Mouse (Mus musculus) hindbrain, postnatal 0 days (tissue): ENCODE results near the gene Zfand2a. TPM values are rescaled to one million over a fixed set of nuclear protein-coding genes. Genes with fewer than 3 reads are reported as not detected.
A peak's percentile ranks its signal among the peaks of the same experiment; 100 is the strongest.

ENCODE experiments used
- ATAC-seq: fragments of 200-750 bp; cut with Nextera tagmentation; 2 replicates; pipeline ENCODE4 v1.8.0; 2017; ENCODE audit warnings: mild to moderate bottlenecking, moderate TSS enrichment, moderate library complexity
- DNase-seq: peaks from one replicate; pipeline ENCODE4 v3.0.0-alpha.2; 2015; ENCODE audit warnings: low spot score
- H3K27ac ChIP-seq: fragments of 300-500 bp; sonication (generic); 2 replicates; pipeline ENCODE4 v1.5.1; 2014; ENCODE audit warnings: mild to moderate bottlenecking
- H3K27me3 ChIP-seq: fragments of 300-500 bp; sonication (generic); 2 replicates; pipeline ENCODE4 v1.6.1; 2014; ENCODE audit warnings: low read length, mixed read lengths; ENCODE audit not compliant: insufficient read depth
- H3K36me3 ChIP-seq: fragments of 300-500 bp; sonication (generic); 2 replicates; pipeline ENCODE4 v1.6.1; 2014; ENCODE audit warnings: low read length, mixed read lengths; ENCODE audit not compliant: insufficient read depth
- H3K4me1 ChIP-seq: fragments of 300-500 bp; sonication (generic); 2 replicates; pipeline ENCODE4 v1.6.1; 2014; ENCODE audit warnings: antibody characterized with exemption, low read length, mixed read lengths; ENCODE audit not compliant: insufficient read depth
- H3K4me2 ChIP-seq: fragments of 300-500 bp; sonication (generic); 2 replicates; pipeline ENCODE4 v1.6.1; 2014; ENCODE audit warnings: low read depth, mild to moderate bottlenecking, low read length, moderate library complexity, mixed read lengths
- H3K4me3 ChIP-seq: fragments of 300-500 bp; sonication (generic); 2 replicates; pipeline ENCODE4 v1.5.1; 2014; ENCODE audit warnings: low read length
- H3K9ac ChIP-seq: fragments of 300-500 bp; sonication (generic); replicated peaks from 2 replicates; pipeline ENCODE4 v1.6.1; 2014; ENCODE audit warnings: mild to moderate bottlenecking, low read length, moderate library complexity, mixed read lengths
- H3K9me3 ChIP-seq: fragments of 300-500 bp; sonication (generic); 2 replicates; pipeline ENCODE4 v1.6.1; 2016; ENCODE audit warnings: low read length, mixed read lengths
- CTCF ChIP-seq: IDR thresholded peaks from 2 replicates; pipeline ENCODE4 v1.5.1; 2016; ENCODE audit warnings: antibody characterized with exemption, control low read depth, low read depth
- WGBS: fragments of 180-500 bp; shearing (Covaris S2); extraction: QIAGEN DNeasy Blood & Tissue Kit; methylation state at CpG from one replicate; pipeline ENCODE4 v1.1.7; 2014; 5-methylcytosine and 5-hydroxymethylcytosine counted together
- polyA plus RNA-seq: library from polyadenylated mRNA; unstranded; fragments of >200 nt; fragmentation: Nextera tagmentation; extraction: Ambion mirVana; gene quantifications from 2 replicates; pipeline ENCODE4 v1.2.1, GENCODE M21; 2015
- total RNA-seq: library from RNA; depleted of rRNA; stranded (reverse); fragments of >200 nt; gene quantifications from 2 replicates; pipeline ENCODE4 v1.2.3, GENCODE M21; 2014

The Zfand2a gene
- total and polyA plus RNA-seq, 2 experiments from 2014 or later, result 26.2 to 61.1 TPM

DNA sequence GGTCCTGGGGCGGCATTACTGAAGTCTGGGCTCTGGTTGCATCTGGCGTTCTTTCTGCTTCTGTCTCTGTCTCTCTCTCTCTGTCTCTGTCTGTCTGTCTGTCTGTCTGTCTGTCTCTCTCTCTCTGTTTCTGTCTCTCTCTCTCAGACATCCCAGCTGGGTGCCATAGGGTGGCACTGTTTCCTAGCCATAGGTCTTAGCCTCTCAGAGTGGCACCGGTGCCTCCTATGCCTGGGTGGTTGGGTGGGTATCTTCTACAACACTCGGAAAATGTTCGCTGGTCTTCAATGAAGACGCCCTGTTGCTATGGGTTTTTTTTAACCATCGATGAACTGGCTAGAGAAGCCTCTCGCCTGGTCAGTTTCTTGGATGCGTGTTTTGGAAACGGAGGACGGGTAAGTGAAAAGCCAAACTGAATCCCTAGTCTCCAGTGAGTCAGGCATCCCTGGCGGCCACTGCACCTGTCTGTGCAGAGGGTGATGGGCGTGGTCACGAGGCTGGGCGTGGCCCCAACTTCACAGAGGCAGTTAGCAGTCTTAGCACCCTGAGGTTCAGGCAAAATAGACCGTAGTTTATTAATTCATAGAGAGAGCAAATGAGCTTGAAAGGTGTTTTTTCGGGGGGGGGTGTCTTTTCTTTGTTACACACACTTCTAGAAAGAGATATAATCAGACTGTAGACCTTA lies 26.5 kb upstream of the Zfand2a start:
- peak; percentile 35; the same call in 1 of the 2 replicates for TF ChIP-seq CTCF
- Histone ChIP-seq H3K4me1 (no peaks in the 10 kb centered on the region), H3K4me3 (no peak overlapping the region), H3K4me2 (peak overlapping the region; percentile 21; the same call in 1 of the 2 replicates), H3K9me3 (no peaks in the 10 kb centered on the region), H3K27me3 (peaks cover 3% of the 10 kb centered on the region; the same call in 1 of the 2 replicates), H3K9ac (no peak overlapping the region), H3K36me3 (no peaks in the 10 kb centered on the region), H3K27ac (no peak overlapping the region)
- DNase-seq, result peak; percentile 31
- WGBS, result 13% methylated on average over 17 of the region's 17 CpGs
- ATAC-seq, result no peak

DNA sequence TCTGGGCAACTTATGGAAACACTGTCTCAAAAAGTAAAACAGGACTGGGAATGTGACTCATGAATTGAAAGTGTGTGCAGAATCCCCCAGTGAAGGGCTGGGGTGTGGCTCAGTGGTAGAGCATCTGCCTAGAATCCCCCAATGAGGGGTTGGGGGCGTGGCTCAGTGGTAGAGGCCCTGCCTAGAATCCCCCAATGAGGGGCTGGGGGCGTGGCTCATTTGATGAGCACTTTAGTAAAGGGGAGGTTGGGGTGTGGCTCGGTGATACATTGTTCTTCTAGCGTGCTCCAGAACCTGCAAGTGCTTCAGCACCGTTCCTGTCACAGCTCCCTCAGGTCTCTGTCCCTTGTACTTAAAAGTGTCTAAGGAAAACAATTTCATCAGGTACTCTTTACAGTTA lies 21.9 kb upstream of the Zfand2a start:
- no peaks in the 10 kb centered on the region for H3K4me1 ChIP-seq
- H3K27ac ChIP-seq, result no peak overlapping the region
- WGBS, result 13% methylated on average over 5 of the region's 5 CpGs
- DNase-seq (no peak), ATAC-seq (no peak)
- H3K4me3 ChIP-seq, result no peak overlapping the region
- H3K27me3 ChIP-seq, result peaks cover 3% of the 10 kb centered on the region; the same call in 1 of the 2 replicates
- H3K36me3 ChIP-seq, result no peaks in the 10 kb centered on the region
- H3K9ac ChIP-seq, result no peak overlapping the region
- no peaks in the 10 kb centered on the region for H3K9me3 ChIP-seq
- no peak overlapping the region for H3K4me2 ChIP-seq
- TF ChIP-seq CTCF, result no peak

DNA sequence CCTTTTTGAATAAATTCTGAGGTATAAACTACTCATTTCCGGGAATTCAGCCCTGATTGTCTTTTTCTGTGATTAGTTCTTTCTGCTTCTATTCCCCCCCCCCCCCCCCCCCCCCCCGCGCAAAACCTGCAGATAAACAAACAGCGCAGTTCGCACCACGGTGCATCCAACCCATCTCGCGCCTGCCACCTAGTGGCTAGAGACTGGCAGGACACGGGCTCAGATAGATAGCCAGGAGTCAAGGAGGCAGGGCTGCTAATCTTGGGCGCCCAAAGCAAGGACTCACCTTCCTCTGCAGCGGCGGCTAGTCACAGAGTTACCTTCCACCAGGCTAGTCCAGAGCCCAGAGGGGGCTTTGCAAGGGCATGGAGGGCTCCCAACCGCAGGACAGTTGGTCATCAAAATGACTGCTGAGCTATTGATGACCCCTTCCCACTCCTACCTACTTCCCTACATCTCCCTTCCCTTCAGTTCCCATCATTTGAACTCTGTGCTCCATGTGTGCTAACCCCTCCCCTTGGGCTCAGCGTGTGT lies 20.8 kb upstream of the Zfand2a start:
- H3K4me1 ChIP-seq, result no peaks in the 10 kb centered on the region
- H3K27ac ChIP-seq, result no peak overlapping the region
- DNase-seq (peak; percentile 88), ATAC-seq (peak; percentile 62; the same call in 1 of the 2 replicates)
- H3K36me3 ChIP-seq, result no peaks in the 10 kb centered on the region
- H3K4me3 ChIP-seq, result no peak overlapping the region
- H3K9ac ChIP-seq, result no peak overlapping the region
- peak; percentile 84 for TF ChIP-seq CTCF
- H3K27me3 ChIP-seq, result no peaks in the 10 kb centered on the region
- 6% methylated on average over 12 of the region's 14 CpGs for WGBS
- H3K9me3 ChIP-seq, result no peaks in the 10 kb centered on the region
- H3K4me2 ChIP-seq, result no peak overlapping the region

DNA sequence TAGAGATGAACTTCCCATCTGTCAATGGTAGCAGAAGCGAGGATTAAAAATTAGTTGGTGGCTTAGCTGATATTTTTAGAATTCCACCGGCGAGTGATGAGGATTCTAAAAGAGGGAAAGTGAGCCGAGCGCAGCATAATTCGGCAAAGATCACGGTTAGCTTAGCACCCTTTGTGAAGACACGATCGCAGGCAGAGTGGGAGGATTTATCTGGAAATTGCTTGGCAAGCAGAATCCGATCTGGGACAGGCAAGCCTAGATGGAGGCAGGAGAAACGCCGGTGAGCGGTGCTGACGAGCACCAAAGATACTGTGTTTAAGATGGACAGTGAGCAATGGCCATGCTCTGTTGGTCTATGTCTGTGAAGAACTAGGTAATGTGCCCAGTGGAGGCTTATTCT lies 17.9 kb upstream of the Zfand2a start:
- H3K9me3 ChIP-seq, result no peaks in the 10 kb centered on the region
- H3K4me3 ChIP-seq, result no peak overlapping the region
- no peak overlapping the region for H3K9ac ChIP-seq
- no peak for TF ChIP-seq CTCF
- no peaks in the 10 kb centered on the region for H3K27me3 ChIP-seq
- no peaks in the 10 kb centered on the region for H3K36me3 ChIP-seq
- no peak overlapping the region for H3K4me2 ChIP-seq
- DNase-seq (no peak), ATAC-seq (no peak)
- no peaks in the 10 kb centered on the region for H3K4me1 ChIP-seq
- 76% methylated on average over 14 of the region's 14 CpGs for WGBS
- no peak overlapping the region for H3K27ac ChIP-seq

DNA sequence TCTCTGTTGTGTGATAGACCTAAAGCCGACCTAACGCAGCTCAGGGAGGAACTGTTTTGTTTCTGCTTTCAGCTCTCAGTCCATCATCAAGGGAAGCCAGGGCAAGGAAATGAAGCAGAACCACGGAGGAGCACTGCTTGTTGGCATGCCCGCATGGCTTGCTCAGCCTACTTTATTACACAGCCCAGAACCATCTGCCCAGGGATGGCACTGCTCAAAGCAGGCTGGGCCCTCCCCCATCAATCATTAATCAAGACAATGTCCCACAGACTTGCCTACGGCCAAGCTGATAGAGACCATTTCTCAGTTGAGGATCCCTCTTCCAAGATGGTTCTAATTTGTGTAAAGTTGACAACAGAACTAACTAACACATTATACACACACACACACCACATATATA lies 14.4 kb upstream of the Zfand2a start:
- 40% methylated on average over 5 of the region's 5 CpGs for WGBS
- TF ChIP-seq CTCF, result no peak
- Histone ChIP-seq H3K27me3 (no peaks in the 10 kb centered on the region), H3K27ac (no peak overlapping the region), H3K4me3 (no peak overlapping the region), H3K4me1 (no peaks in the 10 kb centered on the region), H3K9ac (no peak overlapping the region), H3K9me3 (no peaks in the 10 kb centered on the region), H3K4me2 (no peak overlapping the region), H3K36me3 (no peaks in the 10 kb centered on the region)
- peak; percentile 22 for DNase-seq
- ATAC-seq, result no peak

DNA sequence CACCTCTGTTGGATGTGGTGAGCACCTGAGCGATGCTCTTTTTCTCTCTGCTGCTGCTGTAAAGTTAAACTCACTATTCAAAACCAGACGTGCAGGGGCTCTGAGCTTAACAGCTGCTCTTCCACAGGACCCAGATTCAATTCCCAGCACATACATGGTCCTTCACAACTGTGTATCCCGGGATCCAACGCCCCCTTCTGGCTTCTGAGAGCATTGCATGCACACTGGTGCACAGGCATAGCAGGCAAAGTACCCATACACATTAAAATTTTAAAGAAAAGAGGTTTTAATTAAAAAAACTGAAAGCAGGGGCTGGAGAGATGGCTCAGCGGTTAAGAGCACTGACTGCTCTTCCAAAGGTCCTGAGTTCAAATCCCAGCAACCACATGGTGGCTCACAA lies 12.6 kb upstream of the Zfand2a start:
- 51% methylated on average over 5 of the region's 5 CpGs for WGBS
- H3K4me2 ChIP-seq, result no peak overlapping the region

More for the DNA sequence above, 12.6 kb upstream of the Zfand2a start:
- no peaks in the 10 kb centered on the region for H3K36me3 ChIP-seq
- H3K9ac ChIP-seq, result no peak overlapping the region
- no peak overlapping the region for H3K4me3 ChIP-seq
- no peaks in the 10 kb centered on the region for H3K4me1 ChIP-seq
- H3K9me3 ChIP-seq, result no peaks in the 10 kb centered on the region
- TF ChIP-seq CTCF, result no peak
- no peak overlapping the region for H3K27ac ChIP-seq
- no peak for DNase-seq
- H3K27me3 ChIP-seq, result no peaks in the 10 kb centered on the region
- ATAC-seq, result no peak
